Mouse (Mus musculus) CH12.LX (cell line): ENCODE measurements around the gene Ptprg. TPM values are rescaled to one million over a fixed set of nuclear protein-coding genes. Genes with fewer than 3 reads are reported as not detected.

ENCODE experiments used
- DNase-seq: peaks from one replicate; pipeline ENCODE4 v3.0.0-alpha.2; 2013; ENCODE audit errors: extremely low read depth
- H3K27ac ChIP-seq: 2 replicates; pipeline ENCODE4 v1.5.1; 2012; ENCODE audit warnings: low read depth, mild to moderate bottlenecking, control low read depth, moderate library complexity; ENCODE audit not compliant: insufficient read depth
- H3K27me3 ChIP-seq: replicated peaks from 2 replicates; pipeline ENCODE3; 2012; ENCODE audit warnings: inconsistent platforms
- H3K36me3 ChIP-seq, 2 experiments: replicated peaks in 1 of 2; 2 replicates each; pipeline versions ENCODE3 to v1.6.1; 2012; ENCODE audit warnings: inconsistent platforms in 1 of 2, low read length in 1 of 2, mild to moderate bottlenecking in 1 of 2, mixed read lengths in 1 of 2, moderate library complexity in 1 of 2; ENCODE audit not compliant: control insufficient read depth in 1 of 2, insufficient read depth in 1 of 2
- H3K4me1 ChIP-seq, 2 experiments: 2 replicates each; pipeline ENCODE4 v1.6.1; 2012; ENCODE audit warnings: inconsistent platforms in 1 of 2, moderate library complexity in 1 of 2; ENCODE audit not compliant: insufficient read depth in 2 of 2, control insufficient read depth in 1 of 2
- H3K4me2 ChIP-seq: 2 replicates; pipeline ENCODE4 v1.6.1; 2012; ENCODE audit warnings: low read depth, mild to moderate bottlenecking, control low read depth; ENCODE audit not compliant: poor library complexity, insufficient read depth, severe bottlenecking
- H3K4me3 ChIP-seq, 3 experiments: fragments of 150-350 bp in 1 of 3; sonication (generic) in 1 of 3; replicated peaks in 1 of 3; 2 replicates each; pipeline versions ENCODE3 to v1.5.1; 2011 to 2012; ENCODE audit warnings: low read depth in 2 of 3, low read length in 2 of 3, mild to moderate bottlenecking in 2 of 3, moderate library complexity in 2 of 3, control low read depth in 1 of 3, improper control_type of control experiment in 1 of 3, inconsistent platforms in 1 of 3, mixed read lengths in 1 of 3; ENCODE audit not compliant: poor library complexity in 1 of 3
- H3K79me2 ChIP-seq: replicated peaks from 2 replicates; pipeline ENCODE4 v1.6.1; 2012; ENCODE audit warnings: mild to moderate bottlenecking, moderate library complexity; ENCODE audit not compliant: control insufficient read depth, poor library complexity, insufficient read depth, severe bottlenecking; ENCODE audit errors: extremely low read depth
- H3K9ac ChIP-seq: 2 replicates; pipeline ENCODE4 v1.6.1; 2012; ENCODE audit warnings: low read depth, mild to moderate bottlenecking, control low read depth, moderate library complexity; ENCODE audit not compliant: insufficient read depth
- H3K9me3 ChIP-seq: replicated peaks from 2 replicates; pipeline ENCODE3; 2012; ENCODE audit warnings: low read length, inconsistent platforms, mixed read lengths
- CHD1 ChIP-seq: IDR thresholded peaks from 2 replicates; pipeline ENCODE4 v1.6.1; 2012; ENCODE audit warnings: low read depth, low read length, improper control_type of control experiment, inconsistent platforms
- CHD2 ChIP-seq: IDR thresholded peaks from 2 replicates; pipeline ENCODE4 v1.6.1; 2011; ENCODE audit warnings: low read length, improper control_type of control experiment
- CTCF ChIP-seq, 2 experiments: IDR thresholded peaks in 1 of 2; conservative IDR thresholded peaks in 1 of 2; 2 replicates each; pipeline ENCODE4 v1.5.1; 2011 to 2012; ENCODE audit warnings: low read depth in 2 of 2, low read length in 2 of 2, improper control_type of control experiment in 1 of 2, inconsistent platforms in 1 of 2, mild to moderate bottlenecking in 1 of 2, moderate library complexity in 1 of 2
- E2F4 ChIP-seq: IDR thresholded peaks from 2 replicates; pipeline ENCODE4 v1.6.1; 2011; ENCODE audit warnings: low read depth, low read length, improper control_type of control experiment; ENCODE audit not compliant: insufficient replicate concordance
- EP300 ChIP-seq: IDR thresholded peaks from 2 replicates; pipeline ENCODE4 v1.6.1; 2011; ENCODE audit warnings: low read length, improper control_type of control experiment
- ETS1 ChIP-seq: conservative IDR thresholded peaks from 2 replicates; pipeline ENCODE4 v1.6.1; 2012; ENCODE audit warnings: low read depth, mild to moderate bottlenecking, inconsistent platforms, low read length, improper control_type of control experiment, moderate library complexity
- GABPA ChIP-seq: IDR thresholded peaks from 2 replicates; pipeline ENCODE4 v1.6.1; 2012; ENCODE audit warnings: low read depth, low read length, improper control_type of control experiment, inconsistent platforms; ENCODE audit not compliant: insufficient replicate concordance
- MYC ChIP-seq: IDR thresholded peaks from 2 replicates; pipeline ENCODE4 v1.6.1; 2011; ENCODE audit warnings: low read depth, mild to moderate bottlenecking, improper control_type of control experiment, low read length
- NRF1 ChIP-seq: IDR thresholded peaks from 2 replicates; pipeline ENCODE4 v1.6.1; 2014; ENCODE audit warnings: low read depth, mild to moderate bottlenecking, inconsistent platforms, low read length, improper control_type of control experiment, moderate library complexity
- PAX5 ChIP-seq: IDR thresholded peaks from 2 replicates; pipeline ENCODE4 v1.6.1; 2012; ENCODE audit warnings: low read length, inconsistent platforms, mixed read lengths
- POLR2A ChIP-seq: IDR thresholded peaks from 2 replicates; pipeline ENCODE4 v1.6.1; 2011; ENCODE audit warnings: low read depth, mild to moderate bottlenecking, improper control_type of control experiment, low read length
- RAD21 ChIP-seq: IDR thresholded peaks from 2 replicates; pipeline ENCODE4 v1.6.1; 2011; ENCODE audit warnings: low read depth, mild to moderate bottlenecking, low read length, improper control_type of control experiment, moderate library complexity
- RCOR1 ChIP-seq: conservative IDR thresholded peaks from 2 replicates; pipeline ENCODE4 v1.6.1; 2012; ENCODE audit warnings: low read depth, mild to moderate bottlenecking, inconsistent platforms, low read length, improper control_type of control experiment
- SIN3A ChIP-seq: IDR thresholded peaks from 2 replicates; pipeline ENCODE4 v1.6.1; 2012; ENCODE audit warnings: low read length, improper control_type of control experiment, inconsistent platforms
- SMC3 ChIP-seq: IDR thresholded peaks from 2 replicates; pipeline ENCODE4 v1.6.1; 2011; ENCODE audit warnings: low read depth, low read length, improper control_type of control experiment
- TBP ChIP-seq: conservative IDR thresholded peaks from 2 replicates; pipeline ENCODE4 v1.6.1; 2011; ENCODE audit warnings: low read depth, low read length, improper control_type of control experiment
- USF2 ChIP-seq: conservative IDR thresholded peaks from 2 replicates; pipeline ENCODE4 v1.6.1; 2011; ENCODE audit warnings: low read depth, low read length, improper control_type of control experiment
- dilution Hi-C: fragments of 300-500 bp; cut with MboI; formaldehyde crosslinking; loops from 2 replicates; pipeline ENCODE4 v1.14.3; 2020; ENCODE audit warnings: low sequenced_read_pairs; ENCODE audit not compliant: extremely low pct_unique_long_range_greater_than_20kb, extremely low pct_ligation_motif_present
- in situ Hi-C: fragments of 300-500 bp; cut with MboI; formaldehyde crosslinking; loops from 3 replicates; pipeline ENCODE4 v1.14.3; 2019; ENCODE audit warnings: low sequenced_read_pairs, low pct_ligation_motif_present, low pct_unique_long_range_greater_than_20kb, mixed read lengths
- polyA plus RNA-seq: library from polyadenylated mRNA; unstranded; fragments of >175 nt; gene quantifications from 2 replicates; pipeline ENCODE4 v1.2.1, GENCODE M21; 2012; ENCODE audit warnings: low read depth; ENCODE audit not compliant: insufficient read length
- total RNA-seq, 2 experiments: library from RNA; depleted of rRNA; stranded (reverse); fragments of 300-350 nt in 1 of 2; fragments of >200 nt in 1 of 2; gene quantifications; 2 replicates each; pipeline ENCODE4 v1.2.3; 2012 to 2014

The Ptprg gene
- total and polyA plus RNA-seq, 3 experiments, result 0.08 TPM; not detected in 2

DNA sequence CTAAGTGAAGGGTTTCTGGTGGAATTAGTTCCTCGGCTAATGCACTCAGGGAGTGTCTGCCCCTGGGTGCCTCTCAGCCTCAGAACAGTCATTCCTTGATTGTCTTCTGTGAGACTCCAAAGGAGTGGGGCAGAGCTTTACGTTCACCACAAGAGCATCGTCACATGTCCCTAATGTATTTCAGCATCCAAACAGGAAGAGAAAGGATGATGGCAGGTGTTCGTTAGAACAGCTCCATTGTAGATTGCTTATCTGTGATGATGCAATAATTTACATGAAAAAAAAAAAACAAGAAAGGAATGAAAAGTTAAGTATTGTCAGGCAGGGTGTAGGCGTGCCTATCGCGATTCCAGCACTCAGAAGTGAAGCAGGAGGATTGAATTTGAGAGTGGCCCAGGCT is 84.3 kb downstream of the Ptprg start:
- dilution Hi-C loops, result no loop called here
- Histone ChIP-seq H3K9me3 (peaks cover 61% of the 10 kb centered on the region), H3K27me3 (no peaks in the 10 kb centered on the region), H3K4me3 (no peak overlapping the region), H3K4me2 (no peak overlapping the region), H3K9ac (no peak overlapping the region), H3K79me2 (no peaks in the 10 kb centered on the region), H3K4me1 (no peaks in the 10 kb centered on the region), H3K27ac (no peak overlapping the region), H3K36me3 (no peaks in the 10 kb centered on the region)
- DNase-seq, result no peak
- in situ Hi-C loops, result no loop called here
- TF ChIP-seq TBP (no peak), SIN3A (no peak), POLR2A (no peak), NRF1 (no peak), CHD2 (no peak), RAD21 (no peak), ETS1 (no peak)

DNA sequence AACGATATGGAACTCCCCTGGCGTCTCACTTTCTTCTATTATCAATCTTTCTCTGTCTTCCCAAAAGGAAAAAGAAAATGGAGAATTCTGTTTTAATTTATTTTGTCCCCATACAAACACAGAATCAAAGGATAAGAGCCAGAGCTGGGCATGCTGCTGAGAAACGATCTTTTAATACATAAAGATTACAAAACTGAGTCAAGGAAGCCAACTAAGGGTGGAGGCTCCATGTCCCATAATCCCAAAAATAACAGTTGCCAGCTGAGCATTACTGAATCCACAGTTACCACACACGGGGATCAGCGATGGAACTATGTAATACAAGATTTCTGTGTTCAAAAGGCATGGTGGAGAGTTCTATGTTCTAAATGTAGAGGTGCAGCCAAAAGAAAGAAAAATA is 86.0 kb downstream of the Ptprg start:
- no peak overlapping the region for H3K4me2 ChIP-seq

DNA sequence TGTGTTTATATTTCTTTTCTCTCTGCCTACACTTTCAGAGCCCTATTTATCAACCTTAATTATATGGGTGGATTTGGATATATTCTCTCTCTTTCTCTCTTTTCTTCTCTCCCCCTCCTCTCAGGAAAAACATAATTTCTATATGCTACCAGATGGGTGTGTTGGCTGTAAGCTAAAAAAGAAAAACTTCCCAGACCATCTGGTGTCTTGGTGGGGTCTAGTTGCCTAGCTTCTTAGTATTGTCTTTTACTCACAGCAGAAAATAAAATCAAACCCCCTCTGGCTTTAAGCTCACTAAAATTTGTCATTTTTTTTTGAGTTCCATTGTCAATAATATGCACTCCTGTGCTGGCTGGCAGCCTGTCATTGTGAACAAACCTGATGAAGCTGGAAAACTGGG is 87.0 kb downstream of the Ptprg start:
- no peak for TF ChIP-seq E2F4
- TF ChIP-seq GABPA, result no peak
- no peak for TF ChIP-seq USF2
- TF ChIP-seq PAX5, result no peak
- no peak for TF ChIP-seq EP300
- TF ChIP-seq RCOR1, result no peak
- no peak for TF ChIP-seq SIN3A
- no peak for TF ChIP-seq CTCF (conservative IDR thresholded peaks at IDR 0.05 in 1 of 2, IDR thresholded peaks at IDR 0.05 in 1 of 2; ENCODE audit: low read depth in 2 of 2, low read length in 2 of 2)
- no peak for TF ChIP-seq CHD1
- DNase-seq, result no peak
- Histone ChIP-seq H3K36me3 (no peaks in the 10 kb centered on the region), H3K27ac (no peak overlapping the region), H3K4me3 (no peak overlapping the region), H3K4me2 (no peak overlapping the region), H3K9ac (no peak overlapping the region), H3K9me3 (peaks cover 61% of the 10 kb centered on the region), H3K27me3 (no peaks in the 10 kb centered on the region), H3K4me1 (no peaks in the 10 kb centered on the region), H3K79me2 (no peaks in the 10 kb centered on the region)
- in situ Hi-C loops (no loop called here), dilution Hi-C loops (no loop called here)

More for the DNA sequence above, 86.0 kb downstream of the Ptprg start:
- H3K79me2 ChIP-seq, result no peaks in the 10 kb centered on the region
- H3K27ac ChIP-seq, result no peak overlapping the region
- dilution Hi-C loops (no loop called here), in situ Hi-C loops (no loop called here)
- H3K9ac ChIP-seq, result no peak overlapping the region
- no peak overlapping the region for H3K4me3 ChIP-seq
- no peak for TF ChIP-seq MYC
- TF ChIP-seq SMC3, result no peak
- no peak for TF ChIP-seq POLR2A
- no peak for TF ChIP-seq SIN3A
- H3K4me1 ChIP-seq, result no peaks in the 10 kb centered on the region
- no peak for DNase-seq
- H3K36me3 ChIP-seq, result no peaks in the 10 kb centered on the region
- H3K9me3 ChIP-seq, result peaks cover 60% of the 10 kb centered on the region
- H3K27me3 ChIP-seq, result no peaks in the 10 kb centered on the region
